Mouse (Mus musculus) lung, adult 2 months (tissue): ENCODE measurements at regions not wholly inside any gene's neighbourhood (a gene's known extent, or its start where the extent isn't known, plus 50 kb on each side); places are given as distances from the start of the nearest gene placed in this dataset.

Experiments used
- CTCF ChIP-seq: fragments of 200-500 bp; IDR thresholded peaks from 2 replicates; pipeline ENCODE4 v1.5.1; 2011; ENCODE audit warnings: mild to moderate bottlenecking, low read length, control low read depth; ENCODE audit not compliant: insufficient read depth
- POLR2A ChIP-seq: fragments of 200-500 bp; IDR thresholded peaks from 2 replicates; pipeline ENCODE4 v1.6.1; 2011; ENCODE audit warnings: low read depth, mild to moderate bottlenecking, control low read depth, low read length, borderline replicate concordance; ENCODE audit errors: extremely low read depth

GRCm38 (mm10) chr5:25624029-25624428 is 81.6 kb downstream of the Xrcc2 start:
- TF ChIP-seq POLR2A (no peak), CTCF (no peak)
